Mouse (Mus musculus) ES-E14 (cell line): ENCODE measurements around the gene Rbbp5. TPM values are rescaled to one million over a fixed set of nuclear protein-coding genes. Genes with fewer than 3 reads are reported as not detected.

Experiments
- DNase-seq: peaks from one replicate; pipeline ENCODE4 v3.0.0-alpha.2; 2013; ENCODE audit warnings: low read depth, low spot score
- H3K27ac ChIP-seq: 2 replicates; pipeline ENCODE4 v1.5.1; 2012; ENCODE audit warnings: low read depth, mild to moderate bottlenecking, low read length, moderate library complexity, mixed read lengths; ENCODE audit not compliant: poor library complexity, insufficient read depth, severe bottlenecking
- H3K36me3 ChIP-seq: 2 replicates; pipeline ENCODE4 v1.6.1; 2012; ENCODE audit warnings: mild to moderate bottlenecking, low read length, moderate library complexity, mixed read lengths; ENCODE audit not compliant: control insufficient read depth, poor library complexity, insufficient read depth, severe bottlenecking
- H3K4me1 ChIP-seq, 2 experiments: fragments of 150-350 bp in 1 of 2; sonication (generic) in 1 of 2; 2 replicates each; pipeline ENCODE4 v1.6.1; 2012; ENCODE audit warnings: low read length in 2 of 2, mild to moderate bottlenecking in 1 of 2, mixed read lengths in 1 of 2; ENCODE audit not compliant: control insufficient read depth in 2 of 2, insufficient read depth in 2 of 2, poor library complexity in 1 of 2
- H3K4me3 ChIP-seq, 2 experiments: fragments of 150-350 bp in 1 of 2; sonication (generic) in 1 of 2; 2 replicates each; pipeline ENCODE4 v1.5.1; 2012; ENCODE audit warnings: low read length in 2 of 2, low read depth in 1 of 2, mild to moderate bottlenecking in 1 of 2, mixed read lengths in 1 of 2; ENCODE audit not compliant: insufficient read depth in 1 of 2, poor library complexity in 1 of 2, severe bottlenecking in 1 of 2
- H3K9ac ChIP-seq: 2 replicates; pipeline ENCODE4 v1.6.1; 2012; ENCODE audit warnings: low read depth, mild to moderate bottlenecking, low read length, mixed read lengths; ENCODE audit not compliant: poor library complexity, insufficient read depth, severe bottlenecking
- H3K9me3 ChIP-seq: fragments of 150-350 bp; sonication (generic); 2 replicates; pipeline ENCODE4 v1.6.1; 2012; ENCODE audit warnings: low read depth, mild to moderate bottlenecking, low read length; ENCODE audit not compliant: control insufficient read depth, insufficient read depth
- CHD2 ChIP-seq: IDR thresholded peaks from 2 replicates; pipeline ENCODE4 v1.6.1; 2014; ENCODE audit warnings: mild to moderate bottlenecking, low read depth, low read length, inconsistent platforms
- HCFC1 ChIP-seq: IDR thresholded peaks from 2 replicates; pipeline ENCODE4 v1.6.1; 2012; ENCODE audit warnings: low read length, inconsistent platforms, borderline replicate concordance; ENCODE audit not compliant: insufficient read depth
- MAFK ChIP-seq: IDR thresholded peaks from 2 replicates; pipeline ENCODE4 v1.6.1; 2014; ENCODE audit warnings: mild to moderate bottlenecking, low read depth, low read length, inconsistent platforms; ENCODE audit not compliant: insufficient read depth
- ZC3H11A ChIP-seq: IDR thresholded peaks from 2 replicates; pipeline ENCODE4 v1.6.1; 2012; ENCODE audit warnings: low read depth, mild to moderate bottlenecking, inconsistent platforms, low read length, borderline replicate concordance
- ZNF384 ChIP-seq: IDR thresholded peaks from 2 replicates; pipeline ENCODE4 v1.6.1; 2012; ENCODE audit warnings: low read depth, low read length, inconsistent platforms
- in situ Hi-C, 2 experiments: fragments of 600-800 bp; cut with MboI; formaldehyde crosslinking; loops; one replicate each; pipeline ENCODE4 v1.15.1; 2025; ENCODE audit warnings: low sequenced_read_pairs in 2 of 2, inconsistent platforms in 1 of 2; ENCODE audit not compliant: unreplicated experiment in 2 of 2
- total RNA-seq: library from RNA; depleted of rRNA; stranded (reverse); fragments of 300-350 nt; gene quantifications from 2 replicates; pipeline ENCODE4 v1.2.3, GENCODE M21; 2012

Rbbp5 gene
- total RNA-seq, 1 experiment: 45.0 TPM

- no peaks in the 10 kb centered on the region; the same call in 1 of the 2 replicates for H3K36me3 ChIP-seq
- H3K4me3 ChIP-seq: no peak overlapping the region
- H3K9me3 ChIP-seq: no peaks in the 10 kb centered on the region
- no peak overlapping the region for H3K27ac ChIP-seq
- no peak overlapping the region; the same call in 1 of the 2 replicates for H3K9ac ChIP-seq
- peaks cover 6% of the 10 kb centered on the region in 2 experiments; a peak in 2 of 4 replicates for H3K4me1 ChIP-seq
- DNase-seq: no peak
- TF ChIP-seq ZNF384 (no peak), ZC3H11A (no peak), MAFK (peak; percentile 60; the same call in 1 of the 2 replicates), HCFC1 (no peak), CHD2 (no peak)
- in situ Hi-C loops: no loop called here
These were observed 2.3 kb downstream of the Rbbp5 start for GRCm38 (mm10) chr1:132479438-132479837.

- Histone ChIP-seq H3K36me3 (peaks cover 6% of the 10 kb centered on the region), H3K9ac (no peak overlapping the region), H3K4me3 (no peak overlapping the region), H3K4me1 (peaks cover 4% of the 10 kb centered on the region in 2 experiments; a peak in 2 of 4 replicates), H3K27ac (no peak overlapping the region), H3K9me3 (no peaks in the 10 kb centered on the region)
- in situ Hi-C loops: no loop called here
- TF ChIP-seq CHD2 (no peak), MAFK (no peak), HCFC1 (no peak), ZNF384 (no peak), ZC3H11A (no peak)
- DNase-seq: no peak
These were observed 4.5 kb downstream of the Rbbp5 start for GRCm38 (mm10) chr1:132481619-132482018.

- H3K36me3 ChIP-seq: peaks cover 8% of the 10 kb centered on the region
- H3K9ac ChIP-seq: no peak overlapping the region
- H3K27ac ChIP-seq: no peak overlapping the region
- peaks cover 4% of the 10 kb centered on the region in 2 experiments; a peak in 2 of 4 replicates for H3K4me1 ChIP-seq
- H3K9me3 ChIP-seq: no peaks in the 10 kb centered on the region
- H3K4me3 ChIP-seq: no peak overlapping the region
- DNase-seq: no peak
- TF ChIP-seq CHD2 (no peak), ZNF384 (no peak), ZC3H11A (no peak), MAFK (no peak), HCFC1 (no peak)
- in situ Hi-C loops: no loop called here
These were observed 6.1 kb downstream of the Rbbp5 start for GRCm38 (mm10) chr1:132483234-132483633.

- Histone ChIP-seq H3K4me3 (no peak overlapping the region), H3K9me3 (no peaks in the 10 kb centered on the region), H3K9ac (no peak overlapping the region), H3K4me1 (peaks cover 3 to 4% of the 10 kb centered on the region in 2 experiments; a peak in 2 of 4 replicates), H3K36me3 (peaks cover 8% of the 10 kb centered on the region), H3K27ac (no peak overlapping the region)
- DNase-seq: no peak
- no peak for TF ChIP-seq ZC3H11A
- TF ChIP-seq MAFK: no peak
- no peak for TF ChIP-seq ZNF384
- no peak for TF ChIP-seq HCFC1
- TF ChIP-seq CHD2: no peak
- in situ Hi-C loops: no loop called here
These were observed 6.6 kb downstream of the Rbbp5 start for GRCm38 (mm10) chr1:132483759-132484158.

- no peak overlapping the region for H3K4me3 ChIP-seq
- TF ChIP-seq ZNF384 (no peak), ZC3H11A (no peak), CHD2 (no peak), HCFC1 (no peak), MAFK (no peak)
- H3K9ac ChIP-seq: no peak overlapping the region
- DNase-seq: no peak
- peaks cover 33% of the 10 kb centered on the region for H3K36me3 ChIP-seq
- no peaks in the 10 kb centered on the region for H3K4me1 ChIP-seq
- H3K9me3 ChIP-seq: no peaks in the 10 kb centered on the region
- no peak overlapping the region for H3K27ac ChIP-seq
- in situ Hi-C loops: no loop called here
These were observed 23.4 kb downstream of the Rbbp5 start for GRCm38 (mm10) chr1:132500535-132500934.
